Mouse (Mus musculus) thymus, adult 2 months (tissue): ENCODE data around the gene Tubb3. TPM values are rescaled to one million over a fixed set of nuclear protein-coding genes. Genes with fewer than 3 reads are reported as not detected.

Experiments used
- DNase-seq: peaks from one replicate; pipeline ENCODE4 v3.0.0; 2021
- H3K27ac ChIP-seq: fragments of 200-500 bp; 2 replicates; pipeline ENCODE4 v1.5.1; 2012; ENCODE audit warnings: low read length, control low read depth; ENCODE audit not compliant: control insufficient read depth, insufficient read depth
- H3K27me3 ChIP-seq: fragments of 200-500 bp; 2 replicates; pipeline ENCODE4 v1.6.1; 2012; ENCODE audit warnings: mild to moderate bottlenecking, low read length, moderate library complexity, mixed read lengths; ENCODE audit not compliant: control insufficient read depth, insufficient read depth
- H3K36me3 ChIP-seq: fragments of 200-500 bp; 2 replicates; pipeline ENCODE4 v1.6.1; 2012; ENCODE audit warnings: mild to moderate bottlenecking, low read length, moderate library complexity; ENCODE audit not compliant: control insufficient read depth, insufficient read depth
- H3K4me1 ChIP-seq: fragments of 200-500 bp; replicated peaks from 2 replicates; pipeline ENCODE4 v1.6.1; 2012; ENCODE audit warnings: low read length; ENCODE audit not compliant: control insufficient read depth, insufficient read depth
- H3K4me3 ChIP-seq: fragments of 200-500 bp; 2 replicates; pipeline ENCODE4 v1.5.1; 2012; ENCODE audit warnings: mild to moderate bottlenecking, low read length, control low read depth, moderate library complexity; ENCODE audit not compliant: control insufficient read depth, insufficient read depth
- CTCF ChIP-seq: fragments of 200-500 bp; IDR thresholded peaks from 2 replicates; pipeline ENCODE4 v1.5.1; 2012; ENCODE audit warnings: mild to moderate bottlenecking, control low read depth, low read length, moderate library complexity, borderline replicate concordance; ENCODE audit not compliant: control insufficient read depth, poor library complexity, insufficient read depth; ENCODE audit errors: extremely low read depth
- POLR2A ChIP-seq: fragments of 200-500 bp; IDR thresholded peaks from 2 replicates; pipeline ENCODE4 v1.6.1; 2012; ENCODE audit warnings: mild to moderate bottlenecking, low read length, control low read depth, moderate library complexity; ENCODE audit not compliant: control insufficient read depth, poor library complexity, insufficient read depth; ENCODE audit errors: extremely low read depth
- WGBS: fragments of 180-500 bp; shearing (Covaris S2); methylation state at CpG from one replicate; pipeline ENCODE4 v1.1.7; 2018; 5-methylcytosine and 5-hydroxymethylcytosine counted together
- polyA plus RNA-seq: library from polyadenylated mRNA; depleted of rRNA; stranded (reverse); fragments of >200 nt; gene quantifications from 2 replicates; pipeline ENCODE4 v1.2.3, GENCODE M21; 2012

Tubb3 gene
- polyA plus RNA-seq, 1 experiment: 19.4 TPM

DNA sequence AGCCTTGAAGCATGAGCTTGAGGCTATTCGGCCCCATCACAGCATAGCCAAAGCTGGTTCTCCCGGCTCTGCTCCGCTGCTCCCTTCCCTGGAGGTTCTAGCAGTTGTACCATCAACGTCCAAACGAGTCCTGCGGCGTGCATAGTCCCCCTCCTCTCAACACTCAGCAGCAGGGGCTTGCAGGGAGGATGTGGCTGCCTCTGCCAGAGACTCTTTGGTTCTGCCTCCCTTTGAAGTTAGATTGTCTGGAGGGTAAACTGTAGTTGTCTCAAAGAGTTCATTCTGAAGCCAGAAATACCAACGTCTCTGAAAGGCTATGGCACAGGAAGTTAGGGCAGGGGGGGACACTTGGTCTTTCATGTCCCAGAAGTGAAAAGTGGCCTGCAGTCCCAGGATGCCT, 6.7 kb upstream of the Tubb3 start:
- WGBS: 2% methylated on average over 8 of the region's 8 CpGs
- TF ChIP-seq POLR2A: no peak
- TF ChIP-seq CTCF: no peak
- Histone ChIP-seq H3K27ac (peak overlapping the region; percentile 88), H3K4me3 (peak overlapping the region; percentile 22), H3K36me3 (0 out of 2 replicates have a peak, but pooled peaks cover 3% of the 10 kb centered on the region), H3K4me1 (peaks cover 95% of the 10 kb centered on the region), H3K27me3 (no peaks in the 10 kb centered on the region)
- DNase-seq: peak; percentile 73

DNA sequence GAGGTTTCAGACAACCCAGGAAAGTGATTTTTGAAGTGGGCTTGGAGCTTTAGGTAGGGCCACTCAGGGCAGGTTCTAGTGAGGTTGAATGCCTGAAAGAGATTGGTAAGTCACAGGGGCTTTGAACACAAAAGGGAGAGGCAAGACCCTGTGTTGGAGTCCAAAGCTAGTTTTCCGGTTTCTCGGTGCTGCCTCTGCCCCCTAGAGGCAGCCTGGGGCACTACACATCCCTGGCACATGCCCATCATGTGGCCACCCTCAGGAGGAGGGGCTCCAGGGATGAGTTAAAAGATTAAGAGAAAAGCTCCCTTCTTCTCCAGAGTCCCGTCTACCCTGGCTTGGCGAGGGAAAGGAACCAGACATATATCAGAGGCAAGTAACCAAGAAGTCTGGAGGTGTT, 4.4 kb upstream of the Tubb3 start, which contains the start of gene Mc1r:
TSS of gene Mc1r (plus strand) at position 322 of the 400 bp plus-strand sequence.
- peaks cover 94% of the 10 kb centered on the region for H3K4me1 ChIP-seq
- WGBS: 4% methylated on average over 4 of the region's 4 CpGs
- no peaks in the 10 kb centered on the region for H3K36me3 ChIP-seq
- H3K27me3 ChIP-seq: peaks cover 3% of the 10 kb centered on the region; the same call in 1 of the 2 replicates
- no peak within 1 kb of the TSS for H3K27ac ChIP-seq
- no peak within 1 kb of the TSS for H3K4me3 ChIP-seq
- TF ChIP-seq POLR2A (no peak), CTCF (peak; percentile 88; the same call in 1 of the 2 replicates)
- peak; percentile 81 for DNase-seq

DNA sequence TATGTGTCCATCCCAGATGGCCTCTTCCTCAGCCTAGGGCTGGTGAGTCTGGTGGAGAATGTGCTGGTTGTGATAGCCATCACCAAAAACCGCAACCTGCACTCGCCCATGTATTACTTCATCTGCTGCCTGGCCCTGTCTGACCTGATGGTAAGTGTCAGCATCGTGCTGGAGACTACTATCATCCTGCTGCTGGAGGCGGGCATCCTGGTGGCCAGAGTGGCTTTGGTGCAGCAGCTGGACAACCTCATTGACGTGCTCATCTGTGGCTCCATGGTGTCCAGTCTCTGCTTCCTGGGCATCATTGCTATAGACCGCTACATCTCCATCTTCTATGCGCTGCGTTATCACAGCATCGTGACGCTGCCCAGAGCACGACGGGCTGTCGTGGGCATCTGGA, 3.6 kb upstream of the Tubb3 start:
- H3K4me3 ChIP-seq: no peak overlapping the region
- H3K27me3 ChIP-seq: peaks cover 3% of the 10 kb centered on the region; the same call in 1 of the 2 replicates
- H3K36me3 ChIP-seq: no peaks in the 10 kb centered on the region
- H3K27ac ChIP-seq: no peak overlapping the region
- DNase-seq: no peak
- 93% methylated on average over 13 of the region's 13 CpGs for WGBS
- TF ChIP-seq POLR2A (no peak), CTCF (no peak)
- peaks cover 94% of the 10 kb centered on the region for H3K4me1 ChIP-seq

DNA sequence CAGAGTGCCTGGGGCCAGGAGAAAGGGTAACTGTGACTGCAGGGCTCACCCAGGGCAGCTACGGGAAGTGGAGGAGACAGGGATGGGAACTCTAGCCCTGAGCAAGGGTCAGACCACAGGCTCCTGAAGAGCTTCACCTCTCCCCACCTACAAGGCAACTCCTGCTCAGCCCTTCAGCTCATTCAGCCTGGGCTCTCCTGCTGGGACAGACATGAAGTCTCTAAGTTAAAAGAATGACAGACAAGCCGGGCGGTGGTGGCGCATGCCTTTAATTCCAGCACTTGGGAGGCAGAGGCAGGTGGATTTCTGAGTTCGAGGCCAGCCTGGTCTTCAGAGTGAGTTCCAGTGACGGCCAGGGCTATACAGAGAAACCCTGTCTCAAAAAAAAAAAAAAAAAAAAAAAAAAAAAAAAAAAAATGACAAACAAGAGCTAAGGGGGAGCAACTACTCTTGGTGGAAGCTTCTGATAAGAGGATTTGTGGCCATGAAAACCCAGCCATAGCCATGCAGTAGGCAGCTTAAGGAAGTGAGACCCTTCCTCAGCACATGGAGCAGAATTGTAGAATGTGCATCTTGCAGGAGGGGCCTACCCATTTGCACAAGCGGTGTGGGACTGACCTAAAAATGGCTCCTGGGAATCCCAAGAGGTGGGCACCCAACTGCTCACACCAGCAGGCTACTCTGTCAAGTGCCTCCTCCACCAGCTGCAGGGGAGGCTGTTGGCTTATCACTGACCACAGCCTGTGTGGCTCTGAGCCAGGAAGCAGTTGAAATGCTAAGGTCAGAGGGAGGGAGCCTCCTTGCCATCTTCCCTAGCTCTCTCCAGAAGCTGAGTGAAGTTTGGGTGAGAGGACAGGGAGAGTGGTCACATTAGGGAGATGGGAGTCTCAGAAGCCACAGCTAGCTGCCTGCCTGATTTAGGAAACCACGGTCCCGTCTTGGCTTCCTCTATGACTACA, 2.4 kb upstream of the Tubb3 start:
- 41% methylated on average over 9 of the region's 9 CpGs for WGBS
- Histone ChIP-seq H3K27ac (no peak overlapping the region), H3K27me3 (peaks cover 3% of the 10 kb centered on the region; the same call in 1 of the 2 replicates), H3K4me1 (peaks cover 89% of the 10 kb centered on the region), H3K36me3 (no peaks in the 10 kb centered on the region), H3K4me3 (no peak overlapping the region)
- TF ChIP-seq CTCF (no peak), POLR2A (no peak)
- no peak for DNase-seq

DNA sequence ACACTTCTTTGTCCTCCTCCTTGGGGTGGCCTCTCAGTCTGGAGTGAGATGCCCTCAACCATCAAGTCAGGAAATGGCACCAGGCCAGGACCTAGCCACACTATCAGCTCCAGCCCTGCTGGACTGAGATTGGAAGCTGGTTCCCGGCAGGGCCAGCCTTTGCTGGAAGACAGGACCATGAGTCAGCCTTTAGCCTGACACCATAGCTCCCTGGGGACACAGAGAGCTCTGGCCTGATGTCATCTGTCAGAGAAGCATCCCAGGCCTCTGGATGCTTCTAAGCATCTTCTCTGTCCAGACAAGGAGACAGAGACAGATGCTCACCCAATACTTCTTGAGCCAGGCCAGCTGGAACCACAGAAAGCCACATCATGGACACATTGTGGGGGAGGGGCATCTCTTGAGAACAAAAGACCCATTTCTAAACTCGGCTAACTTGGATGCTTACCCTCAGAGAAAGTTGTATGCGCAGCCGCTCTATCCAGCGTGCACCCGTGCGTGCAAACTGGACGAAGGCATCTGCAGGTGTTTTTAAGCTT, 1.1 kb upstream of the Tubb3 start:
- Histone ChIP-seq H3K27ac (no peak overlapping the region), H3K27me3 (peaks cover 3% of the 10 kb centered on the region; the same call in 1 of the 2 replicates), H3K4me3 (no peak overlapping the region), H3K4me1 (peaks cover 81% of the 10 kb centered on the region), H3K36me3 (no peaks in the 10 kb centered on the region)
- WGBS: 75% methylated on average over 8 of the region's 8 CpGs
- DNase-seq: no peak
- no peak for TF ChIP-seq CTCF
- no peak for TF ChIP-seq POLR2A

DNA sequence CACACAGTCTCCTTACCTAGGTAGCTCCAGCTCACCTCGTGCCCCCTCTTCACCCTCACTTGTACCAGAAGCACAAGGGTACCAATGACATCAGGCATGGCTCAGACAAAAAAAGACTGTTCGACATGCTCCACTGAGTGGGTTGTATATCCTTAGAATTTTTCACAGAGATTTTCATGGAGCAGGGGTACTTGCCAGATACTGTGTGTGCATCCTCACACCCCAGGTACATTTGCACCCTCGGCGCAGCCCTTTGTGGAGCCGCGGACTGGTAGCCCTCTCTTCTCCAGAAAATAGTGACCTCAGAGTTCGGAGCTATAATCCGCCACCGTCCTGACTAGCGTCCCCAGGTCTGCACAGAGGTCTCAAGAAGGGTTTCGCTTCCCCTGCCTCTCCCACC, 436 bp upstream of the Tubb3 start:
- H3K4me1 ChIP-seq: peaks cover 74% of the 10 kb centered on the region
- H3K27ac ChIP-seq: no peak overlapping the region
- H3K4me3 ChIP-seq: peak overlapping the region; percentile 53; the same call in 1 of the 2 replicates
- H3K36me3 ChIP-seq: no peaks in the 10 kb centered on the region
- DNase-seq: no peak
- TF ChIP-seq POLR2A: no peak
- TF ChIP-seq CTCF: no peak
- 24% methylated on average over 11 of the region's 11 CpGs for WGBS
- peaks cover 3% of the 10 kb centered on the region; the same call in 1 of the 2 replicates for H3K27me3 ChIP-seq
